ENCODE assay signal across 7 mouse cellular contexts in genomic region chrX:107150752-107151515, GRCm38 (mm10). TPM values are rescaled to one million over a fixed set of nuclear protein-coding genes. Genes with fewer than 3 reads are reported as not detected.
DNase-seq lines count a peak whose midpoint lies in the region; ATAC-seq and TF ChIP-seq lines count a peak whose summit lies in the region.

No protein-coding gene starts in this region.

- 28% methylated on average over 4 of the region's 4 CpGs for whole genome bisulfite sequencing in macrophage (ENCODE audit: missing documents)
- 45% methylated on average over 4 of the region's 4 CpGs for WGBS in cerebellum, adult 2 months

- TF ChIP-seq POLR2A in CH12.LX (IDR thresholded peaks at IDR 0.05; ENCODE audit: low read depth, low read length) = no peak
- TF ChIP-seq POLR2A in cerebellum, adult 2 months (IDR thresholded peaks at IDR 0.05; ENCODE audit: borderline replicate concordance, insufficient read depth, low read length) = no peak

- H3K4me2 ChIP-seq in CH12.LX (ENCODE audit: insufficient read depth, low read depth, poor library complexity, severe bottlenecking) = peak overlapping the region; percentile 55

- H3K36me3 ChIP-seq in CH12.LX (replicated peaks in 1 of 2; ENCODE audit: control insufficient read depth in 1 of 2, insufficient read depth in 1 of 2, low read length in 1 of 2) (no peaks in the 10 kb centered on the region), macrophage (ENCODE audit: inconsistent target) (no peaks in the 10 kb centered on the region)

- in situ Hi-C loops in CH12.LX (cut with MboI; ENCODE audit: low pct_ligation_motif_present, low pct_unique_long_range_greater_than_20kb, low sequenced_read_pairs) = loop anchor here (25.0 kb wide), 3 partner anchors 139 to 339 kb away; no protein-coding TSS in a partner anchor

- no peaks in the 10 kb centered on the region for H3K9me3 ChIP-seq in CH12.LX (replicated peaks; ENCODE audit: low read length)

- peak; percentile 62 to 82; a peak in 1 of 4 replicates for ATAC-seq in hematopoietic stem cell, adult 5-6 weeks (replicated peaks in 1 of 2; ENCODE audit: insufficient read depth in 1 of 2, low FRiP score in 2 of 2, low TSS enrichment in 1 of 2, low read depth in 1 of 2, poor library complexity in 2 of 2, severe bottlenecking in 2 of 2)

- H3K79me2 ChIP-seq in CH12.LX (replicated peaks; ENCODE audit: control insufficient read depth, extremely low read depth, insufficient read depth, poor library complexity, severe bottlenecking) (no peaks in the 10 kb centered on the region), macrophage (ENCODE audit: inconsistent target) (peaks cover 36% of the 10 kb centered on the region)

- no peak overlapping the region for H3K27ac ChIP-seq in CH12.LX (ENCODE audit: insufficient read depth, low read depth)
- H3K27ac ChIP-seq in macrophage = peak overlapping the region; percentile 80
- no peak overlapping the region for H3K27ac ChIP-seq in cerebellum, adult 2 months (ENCODE audit: insufficient read depth, low read length)

- H3K9ac ChIP-seq in CH12.LX (ENCODE audit: insufficient read depth, low read depth) = peak overlapping the region; percentile 53

- H3K4me3 ChIP-seq in CH12.LX (replicated peaks in 1 of 3; ENCODE audit: low read depth in 2 of 3, low read length in 2 of 3, poor library complexity in 1 of 3) (peak overlapping the region; percentile 19 to 45 (median 44)), macrophage (ENCODE audit: inconsistent target) (peak overlapping the region; percentile 34)
- no peak overlapping the region for H3K4me3 ChIP-seq in cerebellum, adult 2 months (replicated peaks; ENCODE audit: insufficient read depth, low read depth, low read length)

- peak; percentile 61 for DNase-seq in CH12.LX (ENCODE audit: extremely low read depth)
- DNase-seq in brain, adult 2 months (ENCODE audit: low read depth, low spot score) = peak; percentile 7
- no peak for DNase-seq in cerebellum, postnatal 4 days (ENCODE audit: low spot score in 2 of 2)
- DNase-seq in cerebellum, adult 2 months = no peak
- DNase-seq in cerebellum, postnatal 25 days = no peak

- TF ChIP-seq EP300 in CH12.LX (IDR thresholded peaks at IDR 0.05; ENCODE audit: low read length) = 0 out of 2 replicates have a peak, but pooled peaks have one; percentile 38

- H3K27me3 ChIP-seq in CH12.LX (replicated peaks) = no peaks in the 10 kb centered on the region
- no peaks in the 10 kb centered on the region for H3K27me3 ChIP-seq in cerebellum, adult 2 months (ENCODE audit: control insufficient read depth, insufficient read depth, low read length)

- TF ChIP-seq CTCF in CH12.LX (conservative IDR thresholded peaks at IDR 0.05 in 1 of 2, IDR thresholded peaks at IDR 0.05 in 1 of 2; ENCODE audit: low read depth in 2 of 2, low read length in 2 of 2) = no peak
- no peak for TF ChIP-seq CTCF in cerebellum, adult 2 months (IDR thresholded peaks at IDR 0.05; ENCODE audit: borderline replicate concordance, insufficient read depth, low read depth, low read length)

- dilution Hi-C loops in CH12.LX (cut with MboI; ENCODE audit: extremely low pct_ligation_motif_present, extremely low pct_unique_long_range_greater_than_20kb, low sequenced_read_pairs) = no loop called here

- H3K4me1 ChIP-seq in CH12.LX (ENCODE audit: control insufficient read depth in 1 of 2, insufficient read depth in 2 of 2) = no peaks in the 10 kb centered on the region
- H3K4me1 ChIP-seq in cerebellum, adult 2 months (ENCODE audit: control insufficient read depth, insufficient read depth, low read length) = no peaks in the 10 kb centered on the region

- no peak for TF ChIP-seq RAD21 in CH12.LX (IDR thresholded peaks at IDR 0.05; ENCODE audit: low read depth, low read length)

TF ChIP-seq in CH12.LX, 34 proteins besides CTCF, POLR2A, EP300 and RAD21:
- TF ChIP-seq CHD2 (IDR thresholded peaks at IDR 0.05; ENCODE audit: low read length) = 0 out of 2 replicates have a peak, but pooled peaks have one; percentile 28
- TF ChIP-seq BHLHE40 (IDR thresholded peaks at IDR 0.05; ENCODE audit: low read depth, low read length) = no peak
- TF ChIP-seq ZKSCAN1 (IDR thresholded peaks at IDR 0.05; ENCODE audit: borderline replicate concordance, low read depth, low read length) = peak; percentile 76
- TF ChIP-seq HCFC1 (IDR thresholded peaks at IDR 0.05; ENCODE audit: low read depth, low read length) = no peak

RNA-seq across cellular contexts. Expression of gene P2ry10b, which starts 2.2 kb away (rescaled TPM):
- total RNA-seq in CH12.LX (2012; rRNA removed) = 1.0 and 1.2 TPM in 2 replicates
- total RNA-seq in CH12.LX (2014; rRNA removed) = 2.7 and 4.3 TPM in 2 replicates
- 1.3 and 1.4 TPM in 2 replicates for polyA plus RNA-seq in CH12.LX (2012; ENCODE audit: insufficient read length, low read depth)
- 3.1 and 4.8 TPM in 2 replicates for total RNA-seq in hematopoietic stem cell, adult 5-6 weeks (2017)
- 10 to 100 TPM in 1 of 26 experiments, 1 to 10 TPM in 25; 1.7 to 14.4 (median 5.4) TPM for total RNA-seq in macrophage (2018; cell fraction: chromatin; rRNA removed)
- 10 to 100 TPM in 17 of 26 experiments, 1 to 10 TPM in 9; 8.1 to 15.3 (median 10.6) TPM for total RNA-seq in macrophage (2018; cell fraction: cytosol; rRNA removed)
- 10 to 100 TPM in 14 of 26 experiments, 1 to 10 TPM in 12; 5.6 to 25.0 (median 10.7) TPM for total RNA-seq in macrophage (2018; cell fraction: nucleus; rRNA removed)
- polyA plus RNA-seq in macrophage (2018) = 6.6 to 16.1 TPM (median 16.1 TPM) in 3 replicates
- 0.08 and 0.16 TPM in 2 replicates for polyA plus RNA-seq in cerebellum, adult 2 months (2012; rRNA removed)

Comparison
In these comparisons a context has a peak if more than half of its experiments do, and no peak if none do; other contexts are left out.
1. DNase-seq: peak in CH12.LX (single experiment) and brain, adult 2 months (single experiment); none in cerebellum, postnatal 4 days (0 of 2), cerebellum, adult 2 months (0 of 2) and cerebellum, postnatal 25 days (0 of 2).